Mouse (Mus musculus): ENCODE measurements around the gene Dglucy.

The Dglucy gene

DNA sequence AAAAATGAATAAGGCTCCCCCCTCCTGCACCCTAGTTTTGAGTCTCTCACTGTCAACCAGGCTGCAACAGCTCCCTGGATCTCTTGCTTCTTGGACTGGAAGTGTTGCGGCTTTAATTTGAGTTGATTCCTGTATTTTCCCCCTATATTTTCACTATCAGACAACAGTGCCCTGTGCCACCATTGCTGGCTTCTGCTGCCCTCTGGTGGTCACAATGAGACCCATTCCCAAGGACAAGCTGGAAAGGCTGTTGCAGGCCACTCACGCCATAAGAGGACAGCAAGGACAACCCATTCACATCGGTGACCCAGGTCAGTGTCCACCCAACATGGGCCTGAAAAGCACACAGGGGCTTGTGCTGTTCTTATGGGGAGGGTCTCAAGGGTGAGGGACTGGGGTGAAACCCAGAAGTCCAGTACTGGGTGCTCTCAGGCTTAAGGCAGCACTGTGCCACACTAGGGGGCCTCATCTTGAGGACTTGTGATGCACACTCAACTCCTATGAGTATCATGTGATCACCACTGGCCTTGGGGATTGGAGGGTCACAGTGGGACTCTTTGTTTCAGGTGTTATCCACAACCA is 62.4 kb downstream of the Dglucy start:
- peak; percentile 65 to 79 for DNase-seq (ENCODE audit: low spot score in 2 of 2)

DNA sequence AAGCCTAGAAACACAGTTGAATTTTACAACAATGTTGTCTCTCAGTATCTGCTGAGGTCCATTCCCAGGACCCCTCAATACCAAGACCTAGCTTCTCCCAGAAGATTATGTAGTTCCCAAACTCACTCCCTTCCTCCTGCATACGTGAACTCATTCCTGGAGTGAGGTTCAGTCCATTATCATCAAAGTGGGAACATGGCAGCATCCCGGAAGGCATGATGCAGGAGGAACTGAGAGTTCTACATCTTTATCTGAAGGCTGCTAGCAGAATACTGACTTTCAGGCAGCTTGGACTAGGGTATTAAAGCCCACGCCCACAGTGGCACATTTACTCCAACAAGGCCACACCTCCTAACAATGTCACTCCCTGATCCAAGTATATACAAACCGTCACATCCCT is 64.3 kb downstream of the Dglucy start:
- no peak for DNase-seq (ENCODE audit: low spot score in 2 of 2)

DNA sequence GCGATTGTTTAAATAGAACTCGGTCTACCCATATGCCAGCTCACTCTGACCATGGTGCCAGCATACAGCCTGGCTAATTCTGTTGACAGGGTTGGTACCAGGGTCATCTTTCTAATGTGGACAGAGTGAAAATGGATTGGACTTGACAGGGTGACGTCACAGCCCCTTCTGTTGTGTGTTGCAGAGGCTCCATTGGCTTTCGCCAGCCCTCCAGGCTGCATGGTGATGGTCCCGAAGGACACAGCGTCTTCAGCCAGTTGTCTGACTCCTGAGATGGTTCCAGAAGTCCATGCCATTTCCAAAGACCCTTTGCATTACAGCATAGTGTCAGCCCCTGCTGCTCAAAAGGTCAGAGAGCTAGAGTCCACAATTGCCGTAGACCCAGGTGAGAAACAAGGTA is 65.7 kb downstream of the Dglucy start:
- DNase-seq (ENCODE audit: low spot score in 2 of 2): peak in 1 of 2 experiments; percentile 53

DNA sequence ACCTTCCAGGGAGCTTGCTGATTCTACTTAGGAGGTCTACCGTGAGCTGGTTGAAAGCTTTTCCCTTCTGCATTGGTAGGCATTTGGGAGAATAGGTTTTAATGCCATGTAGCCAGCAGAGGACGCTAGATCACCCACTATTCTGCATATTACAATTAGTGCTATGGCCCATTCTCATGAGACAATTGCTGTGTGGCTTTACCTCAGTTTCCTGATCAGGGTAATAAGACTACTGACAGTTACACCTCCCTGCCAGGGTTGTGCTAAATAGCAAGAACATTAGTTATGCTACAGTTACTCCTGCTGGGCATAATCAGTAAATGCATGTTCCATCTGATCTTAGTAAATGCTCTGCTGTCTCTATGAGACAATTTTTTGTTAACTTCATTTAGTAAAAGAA is 67.0 kb downstream of the Dglucy start:
- peak in 1 of 2 experiments; percentile 19 for DNase-seq (ENCODE audit: low spot score in 2 of 2)

DNA sequence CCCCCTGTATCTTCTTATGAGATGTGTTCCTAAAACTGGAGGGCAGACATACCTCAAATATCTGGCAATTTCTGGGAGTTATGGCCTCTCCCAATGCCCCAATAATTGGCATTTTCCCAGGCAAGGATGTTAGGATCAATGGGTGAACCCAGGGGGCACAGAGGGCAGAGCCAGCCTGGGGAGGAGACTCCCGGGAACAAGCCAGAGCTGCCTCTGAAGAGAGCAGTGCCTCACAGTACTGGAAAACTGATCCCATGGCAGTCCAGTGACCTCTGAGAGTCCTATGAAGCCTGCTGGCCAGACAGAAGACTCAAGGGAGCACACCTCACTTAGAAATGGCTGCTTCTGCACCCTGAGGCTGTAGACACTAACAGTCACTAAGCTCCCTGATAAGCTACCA is 67.7 kb downstream of the Dglucy start:
- peak in 1 of 2 experiments; percentile 44 for DNase-seq (ENCODE audit: low spot score in 2 of 2)

DNA sequence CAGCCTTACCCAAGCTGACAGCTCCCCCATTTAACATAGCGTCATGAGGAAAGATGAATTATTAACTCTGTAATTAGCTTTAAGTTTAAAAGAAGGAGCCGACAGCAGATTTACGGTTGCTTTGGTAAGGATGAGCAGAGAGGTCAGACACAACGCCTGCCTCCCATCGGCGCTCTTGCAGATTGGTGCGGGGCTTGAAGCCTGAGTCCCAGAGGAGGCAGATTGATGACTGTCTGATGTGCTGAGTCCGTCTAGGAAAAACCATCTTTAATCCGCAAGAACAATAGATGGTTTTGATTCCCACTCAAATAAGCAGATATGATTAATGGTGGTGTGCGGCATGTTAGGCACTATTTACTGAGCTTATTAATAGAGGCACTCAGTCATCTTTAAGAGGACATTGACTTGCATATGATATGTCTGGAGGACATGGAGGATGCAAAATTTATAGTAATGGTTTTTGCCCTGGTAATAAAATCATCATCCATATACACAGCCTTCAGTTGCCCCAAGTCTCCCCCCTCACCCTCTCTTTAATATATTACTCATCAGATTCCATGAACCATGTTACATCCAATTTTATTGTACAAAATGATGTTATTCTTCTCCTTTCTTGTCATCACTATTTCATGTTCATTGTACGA is 68.7 kb downstream of the Dglucy start:
- peak in 1 of 2 experiments; percentile 42 for DNase-seq (ENCODE audit: low spot score in 2 of 2)

DNA sequence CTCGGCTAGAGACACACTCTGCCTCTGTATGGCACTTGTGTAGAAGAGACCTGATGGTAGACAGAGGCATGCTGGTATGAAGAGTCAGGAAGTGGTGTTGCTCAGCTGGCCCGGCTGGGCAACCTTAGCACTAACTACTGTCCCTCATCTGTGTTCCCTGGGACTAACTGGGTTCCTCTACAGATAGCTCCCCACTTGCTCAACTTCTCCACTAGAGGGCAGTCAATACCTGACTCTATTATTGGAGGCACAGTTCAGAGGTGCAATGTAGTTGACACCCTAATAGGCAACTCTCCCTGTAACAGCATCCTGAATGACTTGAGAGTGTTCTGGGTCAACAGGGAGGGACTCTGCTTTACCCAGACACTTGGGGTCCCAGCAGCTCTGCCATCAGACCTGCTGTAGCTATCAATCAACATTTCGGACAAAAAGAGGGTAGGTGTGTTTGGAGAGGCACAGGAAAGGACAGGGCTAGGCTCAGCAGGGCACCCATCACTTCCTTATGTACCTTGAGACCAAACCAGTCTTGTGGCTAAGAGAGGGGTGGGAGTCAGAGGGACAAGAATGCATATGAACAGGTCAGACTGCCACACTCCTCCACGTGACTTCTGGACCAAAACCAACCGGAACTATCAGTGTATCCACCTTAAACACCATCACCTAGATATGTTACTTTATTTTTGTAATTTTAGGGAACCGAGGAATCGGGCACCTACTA is 70.7 kb downstream of the Dglucy start:
- peak in 1 of 2 experiments; percentile 51 for DNase-seq (ENCODE audit: low spot score in 2 of 2)

DNA sequence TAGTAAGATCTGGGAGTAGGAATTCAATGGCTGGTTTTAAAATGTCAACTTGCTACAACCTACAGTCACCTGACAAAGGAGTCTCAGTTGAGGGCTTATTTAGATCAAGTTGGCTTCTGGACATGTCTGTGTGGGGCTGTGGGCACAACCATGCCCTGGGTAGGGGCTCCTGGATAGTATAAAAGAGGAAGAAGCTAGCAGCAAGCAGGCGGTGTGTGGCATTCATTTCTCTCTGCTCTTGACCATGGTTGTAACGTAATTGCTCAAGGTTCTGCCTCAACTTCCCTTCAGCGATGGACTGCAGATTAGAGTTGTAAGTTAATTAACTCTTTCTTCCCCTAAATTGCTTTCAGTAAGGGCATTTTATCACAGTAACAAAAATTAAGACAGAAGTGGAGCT is 73.5 kb downstream of the Dglucy start:
- DNase-seq (ENCODE audit: low spot score in 2 of 2): no peak

DNA sequence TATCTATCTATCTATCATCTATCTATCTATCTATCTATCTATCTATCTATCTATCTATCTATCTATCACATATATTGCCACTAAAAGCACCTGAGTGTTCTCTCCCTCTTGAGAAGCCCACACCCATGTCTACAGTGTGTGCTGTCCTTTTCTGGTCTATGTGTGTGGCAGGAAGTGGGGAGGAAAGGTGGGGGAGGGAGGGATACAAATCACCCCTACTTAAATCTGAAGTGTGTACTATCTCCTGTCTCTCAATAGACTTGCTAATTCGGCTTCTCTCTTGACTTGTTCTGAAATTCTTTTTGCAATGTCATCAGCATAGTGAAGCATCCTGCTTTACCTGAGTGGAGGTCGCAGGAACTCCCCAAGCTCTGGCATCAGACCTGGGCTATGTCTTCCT is 77.5 kb downstream of the Dglucy start:
- DNase-seq (ENCODE audit: low spot score in 2 of 2): no peak

DNA sequence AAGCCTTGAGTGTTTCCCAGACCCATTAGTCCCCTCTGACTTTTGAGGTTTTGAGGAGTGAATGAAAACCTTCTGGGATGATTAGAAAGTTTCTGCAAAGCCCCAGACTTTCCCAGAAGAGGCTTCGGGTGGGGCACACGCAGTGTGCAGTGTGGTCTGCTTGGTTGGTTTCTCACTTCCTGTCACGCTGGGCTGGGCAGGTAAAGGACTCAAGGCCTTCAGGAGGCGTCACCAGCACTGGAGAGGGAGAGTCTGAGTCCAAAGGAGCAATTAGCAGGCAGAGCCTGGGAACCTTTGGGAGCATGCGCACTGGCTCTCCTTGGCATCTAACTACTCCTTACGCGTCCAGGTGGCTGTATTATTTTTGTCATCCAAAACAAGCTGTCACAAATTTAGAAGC is 78.9 kb downstream of the Dglucy start:
- no peak for DNase-seq (ENCODE audit: low spot score in 2 of 2)

DNA sequence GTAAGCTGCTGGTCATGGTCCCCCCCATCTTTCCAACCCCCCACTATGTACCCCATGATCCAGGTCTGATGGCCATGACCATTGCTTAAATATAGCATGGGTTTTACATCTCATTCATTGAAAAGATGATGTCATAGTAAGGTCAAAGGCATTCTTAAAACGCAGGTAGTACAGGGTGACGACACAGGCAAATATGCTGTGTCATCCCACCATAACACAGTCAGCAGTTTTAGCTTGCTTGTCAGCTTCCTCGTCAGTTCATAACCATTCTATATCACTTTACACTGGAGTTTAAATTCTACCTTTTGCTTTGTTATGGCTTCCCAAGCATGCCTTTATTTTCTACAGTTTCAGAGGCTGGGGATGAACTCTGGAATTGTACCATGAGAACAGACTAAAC is 83.4 kb downstream of the Dglucy start:
- DNase-seq (ENCODE audit: low spot score in 2 of 2): no peak

DNA sequence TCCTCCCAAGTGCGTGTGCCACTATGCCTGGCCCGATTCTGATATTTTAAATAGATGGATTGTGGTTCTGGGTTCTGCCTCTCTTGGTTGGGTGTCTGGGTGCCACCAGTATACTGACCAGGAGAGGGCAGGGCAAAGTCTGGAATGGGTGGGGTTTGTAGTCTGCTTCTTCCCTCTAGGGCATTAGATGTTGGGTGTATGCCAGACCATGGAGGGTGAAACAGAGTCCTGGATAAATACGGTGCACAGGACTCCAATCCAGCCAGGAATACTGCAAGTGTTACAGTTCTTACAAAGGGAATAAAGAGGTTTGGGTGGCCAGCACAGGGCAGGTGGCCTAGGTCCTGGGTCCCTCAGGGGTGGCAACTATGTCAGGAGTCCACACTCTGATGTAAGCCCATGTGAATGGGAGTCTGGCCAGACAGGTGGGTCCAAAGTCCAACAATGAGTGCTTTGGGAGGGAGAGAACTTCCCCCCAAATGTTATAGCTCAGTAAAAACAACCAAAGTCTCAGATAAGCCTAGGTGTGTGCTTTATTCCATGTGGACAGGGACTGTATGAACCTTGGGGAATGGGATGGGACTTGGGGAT is 84.1 kb downstream of the Dglucy start:
- no peak for DNase-seq (ENCODE audit: low spot score in 2 of 2)

DNA sequence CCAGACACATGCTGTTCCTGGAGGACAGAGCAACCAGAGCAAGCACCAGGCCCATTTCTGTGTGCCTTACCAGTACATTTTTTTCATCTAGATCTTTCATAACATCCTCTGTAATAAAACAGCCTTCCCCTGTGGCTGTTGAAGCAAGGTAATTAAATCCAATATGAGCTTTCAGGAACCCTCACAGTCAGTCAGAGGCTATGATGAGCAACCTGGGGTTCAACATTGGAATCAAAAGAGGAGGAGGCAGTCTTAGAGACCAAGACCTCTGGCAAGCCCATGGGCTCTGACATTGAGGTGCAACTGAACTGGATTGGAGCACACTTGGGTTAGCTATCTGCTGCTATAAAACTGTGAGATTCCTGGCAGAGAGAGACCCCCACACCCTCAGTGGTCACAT is 86.2 kb downstream of the Dglucy start:
- no peak for DNase-seq (ENCODE audit: low spot score in 2 of 2)

DNA sequence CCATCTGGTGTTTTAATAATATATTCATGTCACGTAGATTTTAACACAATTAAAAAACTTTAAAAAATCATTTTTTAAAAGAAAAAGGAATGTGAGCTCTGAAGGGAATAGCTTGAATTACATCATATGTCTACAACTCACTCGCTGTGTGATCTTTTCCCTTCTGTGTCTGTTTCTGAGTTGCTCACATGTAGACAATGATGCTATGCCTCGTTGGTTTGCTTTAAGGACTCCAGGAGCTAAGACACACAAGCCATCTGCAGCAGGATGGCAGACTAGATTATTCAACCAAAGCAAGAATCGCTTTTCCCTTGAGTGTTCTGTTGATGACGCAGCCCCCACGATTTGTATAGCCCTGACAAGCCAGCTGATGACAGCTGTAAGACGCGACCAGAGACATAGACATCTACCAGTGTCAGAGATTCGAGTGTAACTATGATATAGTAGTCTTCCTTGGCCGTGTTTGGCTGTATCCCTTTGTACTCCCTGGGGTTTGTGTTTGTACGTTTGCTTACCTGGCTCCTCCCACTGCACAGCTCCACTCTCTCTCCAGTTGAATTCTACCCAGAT is 86.7 kb downstream of the Dglucy start:
- DNase-seq (ENCODE audit: low spot score in 2 of 2): no peak

DNA sequence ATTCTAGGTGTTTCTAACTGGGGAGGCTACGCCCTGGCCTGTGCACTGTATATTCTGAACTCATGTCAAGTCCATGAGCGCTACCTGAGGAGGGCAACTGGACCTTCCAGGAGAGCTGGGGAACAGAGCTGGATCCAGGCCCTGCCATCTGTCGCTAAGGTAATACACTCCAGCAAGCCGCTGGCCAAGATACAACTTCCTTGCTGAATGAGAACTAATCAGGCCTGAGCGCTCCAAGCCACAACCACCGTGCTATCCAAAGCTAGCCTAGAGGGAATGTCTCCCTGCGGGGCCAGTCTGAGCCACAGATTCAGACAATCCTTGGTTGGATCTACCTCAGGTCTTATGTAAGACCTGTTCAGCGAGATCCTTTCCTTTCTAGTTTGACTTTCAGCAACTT is 88.2 kb downstream of the Dglucy start:
- no peak for DNase-seq (ENCODE audit: low spot score in 2 of 2)

DNA sequence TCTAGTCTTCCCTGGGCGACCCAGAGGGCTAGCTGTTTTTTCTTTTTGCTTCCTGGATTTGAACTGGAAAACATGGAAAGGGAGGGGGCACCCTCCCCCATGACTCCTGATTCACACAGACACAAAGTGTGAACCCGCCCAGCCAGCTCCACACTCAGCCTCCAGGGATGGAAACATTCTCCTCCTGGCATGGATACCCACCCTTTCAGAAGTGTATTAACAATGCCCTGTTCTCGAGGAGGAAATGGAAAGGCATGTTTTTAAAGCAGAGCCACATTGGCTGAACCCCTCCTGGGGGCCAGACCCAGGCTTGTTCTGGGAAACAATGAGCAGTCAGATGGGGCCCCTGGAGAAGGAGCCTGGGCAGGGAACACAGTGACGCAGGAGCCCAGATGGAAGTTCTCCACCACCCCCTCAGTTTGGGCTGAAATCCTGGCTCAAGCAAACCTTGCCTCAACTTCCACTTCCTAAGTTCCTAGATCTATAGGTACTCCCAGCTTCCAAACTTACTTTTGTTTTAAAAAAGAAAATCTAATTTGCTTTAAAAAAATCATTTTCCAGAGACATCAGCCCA is 89.3 kb downstream of the Dglucy start:
- DNase-seq (ENCODE audit: low spot score in 2 of 2): no peak

DNA sequence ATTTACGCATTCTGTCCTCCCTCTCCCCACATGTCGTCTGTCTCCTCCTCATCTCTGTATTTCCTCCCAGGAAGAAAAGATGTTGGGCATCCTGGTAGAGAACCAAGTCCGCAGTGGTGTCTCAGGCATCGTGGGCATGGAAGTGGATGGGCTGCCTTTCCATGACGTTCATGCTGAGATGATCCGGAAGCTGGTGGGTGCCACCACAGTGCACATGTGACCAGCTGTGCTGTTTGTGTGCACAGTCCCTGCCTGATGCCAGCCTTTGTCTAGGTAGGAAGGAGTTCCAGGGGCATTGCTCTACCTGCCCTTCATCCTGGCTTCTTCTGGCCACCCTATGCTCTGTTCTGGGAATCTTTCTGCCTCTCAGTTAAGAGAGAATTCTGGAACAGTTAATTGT is 92.4 kb downstream of the Dglucy start:
- no peak for DNase-seq (ENCODE audit: low spot score in 2 of 2)

DNA sequence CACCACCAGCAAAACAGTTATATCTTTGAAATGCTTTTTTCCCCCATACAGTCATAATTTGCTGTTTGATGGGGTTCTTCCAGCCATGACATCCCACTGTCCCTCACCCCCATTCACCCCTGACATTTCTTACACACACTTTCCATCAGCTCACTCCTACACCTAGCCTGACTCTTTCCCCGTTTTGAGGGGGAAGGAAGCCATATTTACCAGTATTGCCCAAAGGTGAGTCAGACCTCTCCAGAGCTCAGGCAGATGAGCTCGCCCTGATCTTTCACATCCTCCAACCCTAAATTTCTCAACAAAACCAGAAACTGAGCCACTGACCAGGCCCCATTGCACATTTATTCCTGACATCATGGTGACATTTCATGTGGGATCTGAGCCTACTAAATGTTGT is 93.0 kb downstream of the Dglucy start:
- no peak for DNase-seq (ENCODE audit: low spot score in 2 of 2)

DNA sequence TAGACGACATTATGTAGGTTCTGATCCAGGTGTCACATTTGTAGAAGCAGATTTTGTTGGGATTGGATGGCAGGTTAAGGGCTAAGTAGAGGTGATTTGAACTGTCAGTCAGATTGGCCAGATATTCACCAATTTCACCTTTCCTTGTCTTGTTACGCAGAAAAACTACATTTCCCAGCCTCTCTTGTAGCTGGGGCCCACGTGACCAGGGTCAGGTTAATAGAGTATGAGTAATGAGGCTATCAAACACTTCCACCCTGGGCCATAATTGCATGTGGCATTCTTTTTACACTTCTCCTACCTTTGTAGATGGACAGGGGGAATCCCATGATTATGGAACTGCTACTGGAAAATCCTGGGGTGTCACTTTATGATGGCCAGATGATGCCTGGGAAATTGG is 94.8 kb downstream of the Dglucy start:
- no peak for DNase-seq (ENCODE audit: low spot score in 2 of 2)

DNA sequence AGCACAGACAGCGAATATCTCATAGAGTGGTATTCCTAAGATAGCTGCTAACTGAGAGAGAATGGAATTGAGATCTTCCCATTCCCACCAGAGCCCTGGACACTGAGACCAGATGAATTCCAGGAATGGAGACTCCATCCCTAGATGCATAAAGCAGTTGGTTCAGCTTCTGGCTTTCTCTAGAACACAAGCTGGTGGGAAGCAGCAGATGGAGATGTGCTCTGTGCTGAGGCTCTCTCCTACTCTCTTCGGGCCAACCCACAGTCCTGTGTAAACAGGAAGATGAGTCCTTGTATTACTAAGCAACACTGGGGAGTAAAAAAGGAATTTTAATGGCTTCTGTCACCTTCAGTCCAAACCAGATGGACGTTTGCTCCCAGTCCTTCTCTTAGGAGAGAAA is 96.7 kb downstream of the Dglucy start:
- DNase-seq (ENCODE audit: low spot score in 2 of 2): no peak

DNA sequence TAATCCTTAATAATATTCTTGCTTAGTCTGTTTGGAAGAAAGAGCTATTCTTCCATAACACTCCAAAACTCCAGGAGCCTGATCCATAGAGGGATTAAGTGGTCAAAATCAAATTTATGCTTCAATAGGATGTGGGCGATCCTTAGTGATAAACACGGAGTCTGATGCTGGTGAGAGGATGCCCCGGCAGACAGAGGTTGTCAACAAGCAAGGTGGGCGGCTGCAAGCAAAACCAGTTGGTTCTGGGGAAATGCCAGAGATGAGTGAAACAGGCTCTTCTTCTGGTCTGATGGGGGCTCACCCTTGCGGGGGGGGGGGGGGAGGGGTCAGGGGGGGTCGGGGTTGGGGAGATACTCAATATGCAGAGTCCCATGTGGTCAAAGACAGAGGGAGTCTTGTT is 97.1 kb downstream of the Dglucy start:
- DNase-seq (ENCODE audit: low spot score in 2 of 2): no peak

DNA sequence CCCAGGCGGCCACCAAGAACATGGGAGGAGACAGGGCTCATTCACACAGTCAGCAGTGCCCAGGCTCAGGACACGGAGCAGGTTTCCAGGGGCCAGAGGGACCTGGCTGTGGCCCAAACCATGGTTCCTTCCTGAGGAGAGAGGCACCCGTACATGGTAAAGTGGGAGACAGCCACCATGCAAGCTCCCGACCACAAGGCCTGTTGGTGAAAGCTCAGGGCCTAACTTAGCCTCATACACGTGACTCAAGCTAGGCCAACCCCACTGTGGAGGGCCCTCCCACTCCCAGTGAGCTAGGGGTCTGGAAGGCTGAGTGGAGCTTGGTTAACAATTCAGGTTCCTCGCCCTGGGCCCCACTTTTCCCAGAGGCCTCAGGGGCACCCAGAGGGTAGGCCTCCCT is 99.1 kb downstream of the Dglucy start:
- no peak for DNase-seq (ENCODE audit: low spot score in 2 of 2)
